Mouse (Mus musculus) left cerebral cortex, adult 11 months (tissue): Measurements from ENCODE around the gene Zfp653.

Experiments
- DNase-seq: peaks from one replicate; pipeline ENCODE4 v3.0.0; 2022; ENCODE audit warnings: low spot score

The Zfp653 gene

DNA sequence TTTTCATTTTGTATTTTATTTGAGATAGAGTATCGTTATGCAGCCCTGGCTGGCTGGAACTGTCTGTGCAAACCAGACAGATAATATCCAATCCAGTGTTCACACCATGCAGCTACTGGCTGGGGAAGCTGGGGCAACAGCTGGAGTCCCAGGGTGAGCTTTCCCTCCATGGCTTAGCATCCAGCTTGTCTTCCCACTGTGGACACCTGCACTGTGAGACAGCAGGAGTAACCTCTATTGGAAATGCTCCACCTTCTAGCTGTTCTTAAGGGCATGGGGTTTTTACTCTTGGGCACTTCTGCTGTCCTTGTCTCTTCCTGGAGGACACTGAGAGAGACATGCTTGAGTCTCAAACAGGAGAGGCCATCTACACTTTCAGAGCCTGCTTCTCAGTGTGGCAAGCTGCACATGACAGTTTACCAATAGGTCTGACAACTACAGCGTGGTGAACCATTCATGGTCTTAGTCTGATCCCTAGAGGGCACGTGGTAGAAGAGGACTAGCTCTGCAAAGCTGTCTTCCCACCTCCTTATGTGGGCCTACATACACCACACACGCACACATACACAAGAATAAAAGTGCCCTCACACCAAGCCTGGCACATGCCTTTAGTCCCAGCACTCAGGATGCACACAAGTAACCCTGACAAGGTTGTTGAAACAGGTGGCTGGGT lies 1.2 kb downstream of the Zfp653 start:
- DNase-seq: no peak

DNA sequence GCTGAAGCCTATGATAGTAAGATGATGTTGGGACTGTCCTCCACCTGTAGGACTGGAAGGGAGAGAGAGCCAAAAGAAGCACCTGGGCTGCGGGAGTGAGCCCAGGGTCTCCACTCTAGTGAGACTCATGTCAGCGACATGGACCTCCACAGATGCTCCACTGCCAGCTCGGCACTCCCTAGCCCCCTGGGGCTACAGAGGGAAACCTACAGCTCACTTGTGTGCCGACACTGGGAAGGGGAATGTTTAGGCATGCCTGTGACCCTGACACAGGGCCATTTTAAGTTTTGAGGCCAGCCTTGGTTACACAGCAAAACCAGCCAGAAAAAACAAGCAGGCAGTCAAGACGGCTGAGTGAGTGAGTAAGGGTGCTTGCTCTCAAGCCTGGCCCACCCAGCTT lies 4.0 kb downstream of the Zfp653 start:
- DNase-seq: no peak

- DNase-seq: no peak
Observed at GRCm38 (mm10) chr9:22066433-22066832, 4.7 kb downstream of the Zfp653 start.

DNA sequence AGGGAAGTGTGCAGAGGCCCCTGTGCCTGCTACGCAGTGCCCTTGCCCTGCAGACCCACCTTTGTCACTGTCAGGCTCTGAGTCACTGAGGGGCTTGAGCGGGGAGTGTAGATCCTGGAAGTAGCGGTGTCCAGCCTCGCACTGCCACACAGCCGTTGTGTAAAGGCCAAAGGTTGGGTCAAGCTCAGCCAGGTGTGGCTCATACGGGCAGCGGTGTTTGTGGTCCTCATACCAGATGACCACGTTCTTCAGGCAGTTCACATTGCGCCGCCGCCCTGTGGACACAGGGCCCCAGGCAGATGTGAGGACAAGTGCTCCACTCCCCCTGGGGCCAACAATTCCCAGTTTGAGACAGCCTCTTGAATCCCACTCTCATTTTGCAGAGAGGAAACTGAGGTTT lies 5.5 kb downstream of the Zfp653 start:
- DNase-seq: no peak

- DNase-seq: no peak
Observed at GRCm38 (mm10) chr9:22064341-22064740, 6.8 kb downstream of the Zfp653 start.

DNA sequence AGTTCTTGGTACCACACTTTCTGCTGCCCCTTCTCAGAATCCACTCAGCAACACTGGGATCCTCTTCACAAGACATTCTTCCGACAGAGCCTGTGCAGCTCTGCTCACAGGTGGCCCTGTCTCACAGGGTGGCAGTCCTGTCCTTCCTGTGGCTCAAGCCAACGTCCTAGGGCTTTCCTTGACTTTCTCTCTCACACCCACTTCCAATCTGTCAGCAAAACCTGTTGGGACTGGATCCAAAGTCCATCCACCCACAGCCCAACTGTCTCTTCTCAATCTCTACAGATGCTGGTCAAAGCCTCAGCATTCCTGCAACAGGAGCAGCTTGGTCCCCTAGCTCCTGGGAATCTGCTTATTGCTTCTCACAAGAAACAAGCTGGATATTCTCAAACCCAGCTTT lies 9.8 kb downstream of the Zfp653 start:
- DNase-seq: no peak

- no peak for DNase-seq
Observed at GRCm38 (mm10) chr9:22058011-22058424, 13.2 kb downstream of the Zfp653 start.

DNA sequence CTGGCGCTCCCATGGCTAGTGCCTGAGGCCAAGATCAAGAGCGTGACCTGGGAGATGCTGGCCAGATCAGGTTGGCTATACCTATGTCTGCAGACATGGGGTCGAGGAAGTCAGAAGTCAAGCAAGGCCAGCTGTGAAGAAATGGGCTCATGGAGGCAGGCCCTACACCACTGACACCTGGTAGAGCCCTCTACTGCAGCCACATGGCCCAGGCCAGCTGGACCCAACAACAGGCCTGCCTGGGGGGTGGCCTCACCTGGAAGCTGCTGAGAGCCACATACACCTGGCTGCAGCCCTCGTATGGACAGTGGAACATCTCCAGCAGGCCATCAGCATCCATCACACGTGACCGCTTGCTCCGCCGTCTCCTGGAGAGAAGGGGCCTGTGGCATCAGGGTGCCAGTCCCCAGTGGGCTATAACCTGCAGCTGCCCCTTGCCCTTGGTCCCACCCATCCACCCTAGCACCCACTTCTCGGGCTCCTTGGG lies 14.1 kb downstream of the Zfp653 start:
- DNase-seq: no peak

DNA sequence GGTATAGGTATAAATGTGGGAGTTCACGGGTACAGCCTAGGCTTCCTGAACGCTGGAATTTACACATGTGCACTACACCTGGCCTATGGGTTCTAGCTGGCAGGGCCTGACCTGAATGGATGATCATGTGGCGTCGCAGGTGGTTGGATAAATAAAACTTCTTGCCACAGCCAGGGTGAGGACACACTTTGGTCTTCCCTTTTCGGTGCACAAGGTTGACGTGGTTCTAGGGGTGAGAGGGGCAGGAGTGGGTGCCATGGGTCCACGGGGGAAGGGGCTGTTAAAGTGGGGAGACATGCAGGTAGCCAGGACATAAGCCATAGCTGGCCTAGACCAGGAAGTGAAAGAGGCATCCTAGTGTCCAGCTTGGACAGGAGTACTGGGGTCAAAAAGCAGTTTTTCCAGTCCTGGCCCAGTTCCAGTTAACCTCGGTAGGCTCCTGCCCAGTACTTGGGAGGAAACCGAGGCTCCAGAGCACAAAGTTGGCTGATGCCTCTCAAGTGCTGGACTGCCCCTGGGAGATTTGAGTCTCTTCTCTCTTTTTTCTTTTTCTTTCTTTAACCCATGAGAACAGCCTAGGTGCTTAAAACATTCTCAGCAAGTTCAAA lies 14.8 kb downstream of the Zfp653 start:
- DNase-seq: no peak

GRCm38 (mm10) chr9:22055713-22056112 lies 15.5 kb downstream of the Zfp653 start:
- DNase-seq: no peak

DNA sequence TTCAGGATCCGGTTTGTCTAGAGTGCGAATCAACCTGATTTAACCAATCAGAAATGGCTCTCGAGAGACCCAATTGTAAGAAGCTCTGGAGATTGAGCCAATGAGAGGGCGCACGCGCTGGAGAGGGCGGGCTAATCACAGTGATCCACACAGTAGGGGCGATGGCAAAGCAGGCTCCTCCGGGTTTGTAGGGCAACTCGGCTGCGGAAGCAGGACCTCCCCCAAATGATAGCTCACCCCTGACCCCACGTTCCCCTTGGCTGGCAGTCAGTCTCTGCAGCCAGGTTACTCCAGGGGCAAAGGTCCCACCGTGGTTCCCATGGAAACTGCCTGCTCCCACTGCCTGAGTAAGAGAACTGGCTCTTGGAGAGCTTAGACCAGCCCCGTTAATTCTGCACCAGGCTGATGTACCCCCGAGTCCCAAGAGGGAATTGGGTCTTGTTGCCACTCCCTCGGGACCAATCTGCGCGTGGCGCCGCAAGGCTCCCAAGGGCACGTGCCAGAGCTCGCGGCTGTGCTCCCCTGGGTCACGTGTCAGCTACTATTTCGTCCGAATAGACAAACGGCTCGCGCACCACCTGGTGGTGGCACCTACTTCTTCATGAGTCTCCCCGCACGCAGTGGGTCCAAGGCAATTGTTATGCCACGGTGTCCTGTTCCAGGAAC lies 16.6 kb downstream of the Zfp653 start:
- DNase-seq: peak; percentile 85

DNA sequence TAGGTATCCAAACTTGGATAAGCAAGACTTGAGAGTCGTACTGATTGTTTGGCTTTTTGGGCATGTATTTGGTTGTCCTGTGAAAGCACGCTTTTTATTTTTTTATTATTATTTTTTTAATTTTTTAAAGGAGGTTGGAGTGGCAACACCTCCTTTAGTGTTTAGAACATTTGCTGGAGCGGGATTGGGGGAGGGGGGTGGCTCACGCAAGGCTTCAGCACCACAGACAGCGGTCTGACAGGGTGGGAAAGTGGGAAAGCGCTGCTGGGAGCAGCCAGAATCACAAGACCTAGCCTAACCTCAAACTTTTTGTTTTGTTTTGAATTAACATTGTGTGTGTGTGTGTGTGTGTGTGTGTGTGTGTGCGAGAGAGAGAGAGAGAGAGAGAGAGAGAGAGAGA lies 17.5 kb downstream of the Zfp653 start:
- DNase-seq: no peak

DNA sequence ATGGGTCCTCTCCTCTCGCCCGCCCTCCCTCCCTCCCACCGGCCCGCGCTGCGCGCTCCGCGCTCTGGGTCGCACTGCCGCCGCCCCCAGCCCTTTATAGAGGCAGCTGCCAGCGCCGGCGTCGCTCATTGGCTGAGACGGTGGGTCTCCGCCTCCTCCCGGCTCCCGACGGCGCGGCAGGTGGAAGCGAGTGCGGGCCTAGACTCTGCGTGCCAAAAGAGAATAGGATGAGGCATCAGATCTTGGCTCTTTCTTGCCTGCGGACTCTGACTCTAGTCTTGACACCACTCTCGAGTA lies 19.3 kb downstream of the Zfp653 start, which contains the start of gene Elavl3:
TSS of gene Elavl3 (minus strand) at position 66 of the 297 bp plus-strand sequence.
- peak; percentile 63 for DNase-seq

DNA sequence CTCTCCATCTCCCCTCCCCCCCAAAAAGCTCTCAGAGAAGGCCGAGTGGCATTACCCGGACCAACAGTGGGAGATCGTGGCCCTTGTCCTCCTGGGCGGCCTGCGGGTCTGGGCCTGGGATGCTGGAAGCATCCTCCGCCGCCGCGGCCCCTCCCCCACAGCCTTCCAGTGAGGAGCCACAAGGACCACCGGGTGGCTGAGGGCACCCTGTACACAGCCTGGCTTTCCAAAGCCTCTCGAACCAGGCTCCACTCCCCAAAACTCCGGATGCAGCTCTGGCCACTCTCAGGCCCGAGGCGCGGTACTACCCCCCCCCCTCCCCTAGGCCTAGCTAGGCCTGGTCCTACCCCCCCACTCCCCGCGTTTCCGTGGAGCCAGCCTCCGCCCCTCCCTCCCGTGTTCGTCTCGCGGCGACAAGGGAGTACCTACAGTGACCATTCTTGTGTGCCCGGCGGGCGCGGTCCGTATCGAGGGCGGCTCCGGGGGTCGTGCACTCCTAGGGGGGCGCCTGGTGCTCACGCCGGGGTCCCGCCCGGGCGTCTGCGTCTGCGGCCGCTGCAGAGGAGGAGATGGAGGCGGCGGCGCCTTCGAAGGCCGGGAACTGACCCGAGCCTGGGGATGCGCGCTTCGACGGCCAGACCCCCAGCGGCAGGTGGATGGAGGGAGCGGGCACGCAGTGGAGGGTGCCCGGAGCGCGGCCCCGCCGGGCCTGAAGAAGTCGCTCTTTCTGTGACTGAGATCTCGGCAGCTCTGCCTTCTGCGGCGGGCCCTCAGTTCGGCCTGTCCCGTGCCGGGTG lies 19.8 kb downstream of the Zfp653 start:
- no peak for DNase-seq

- DNase-seq: peak; percentile 71
Observed at GRCm38 (mm10) chr9:22050351-22050889, 20.8 kb downstream of the Zfp653 start.

- DNase-seq: no peak
Observed at GRCm38 (mm10) chr9:22049721-22050270, 21.4 kb downstream of the Zfp653 start.

DNA sequence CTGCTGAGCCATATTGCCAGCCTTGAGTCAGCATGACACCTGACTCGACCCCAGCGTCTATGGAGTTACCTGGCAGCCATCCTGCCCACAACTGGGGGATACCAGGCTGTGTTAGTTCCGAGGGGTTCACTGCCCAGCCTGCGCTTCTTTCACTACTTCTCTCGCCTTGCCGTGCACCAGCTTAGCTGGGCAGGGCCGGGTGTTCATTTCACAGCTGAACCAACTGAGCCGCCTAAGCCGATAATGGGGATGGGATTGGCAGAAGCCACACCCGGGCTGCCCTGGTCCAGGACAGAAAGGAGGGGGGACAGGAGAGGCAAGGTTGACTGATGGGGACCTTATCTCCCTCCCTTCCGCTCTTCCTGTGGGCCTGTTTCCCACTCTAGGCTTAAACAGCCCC lies 21.9 kb downstream of the Zfp653 start:
- no peak for DNase-seq

- no peak for DNase-seq
Observed at GRCm38 (mm10) chr9:22047329-22047728, 23.8 kb downstream of the Zfp653 start.

- DNase-seq: no peak
Observed at GRCm38 (mm10) chr9:22041832-22042231, 29.3 kb downstream of the Zfp653 start.

DNA sequence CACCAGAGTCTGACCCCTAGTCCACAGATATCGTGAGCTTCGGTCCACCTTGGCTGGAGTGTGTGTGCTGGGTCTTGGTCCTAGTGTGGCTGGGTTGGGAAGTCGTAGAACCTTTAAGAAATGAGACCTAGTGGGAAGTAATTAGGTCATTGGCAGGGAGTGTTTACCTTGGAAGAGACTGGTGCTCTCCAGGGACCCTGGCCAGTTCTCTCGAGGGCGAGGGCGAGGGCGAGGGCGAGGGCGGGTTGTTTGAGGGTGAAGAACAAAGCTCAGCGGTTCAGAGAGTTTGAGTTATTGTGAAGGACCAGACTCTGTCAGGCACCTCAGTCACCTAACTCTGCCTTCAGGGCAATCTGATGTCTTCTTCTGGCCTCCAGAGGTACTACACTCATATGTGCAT lies 33.4 kb downstream of the Zfp653 start:
- DNase-seq: no peak

- DNase-seq: no peak
Observed at GRCm38 (mm10) chr9:22035300-22036044, 35.7 kb downstream of the Zfp653 start.
